Mouse (Mus musculus) right cerebral cortex, adult 2 months (tissue): Measurements from ENCODE around the gene Eya2.
A peak's percentile ranks its signal among the peaks of the same experiment; 100 is the strongest.

Experiments
- DNase-seq, 2 experiments: peaks; one replicate each; pipeline ENCODE4 v3.0.0; 2021 to 2022; ENCODE audit warnings: low spot score in 2 of 2

The Eya2 gene

GRCm38 (mm10) chr2:165593763-165594162, 1.1 kb upstream of the Eya2 start:
- no peak for DNase-seq

- no peak for DNase-seq
Measured at GRCm38 (mm10) chr2:165595676-165596070, 841 bp downstream of the Eya2 start.

DNA sequence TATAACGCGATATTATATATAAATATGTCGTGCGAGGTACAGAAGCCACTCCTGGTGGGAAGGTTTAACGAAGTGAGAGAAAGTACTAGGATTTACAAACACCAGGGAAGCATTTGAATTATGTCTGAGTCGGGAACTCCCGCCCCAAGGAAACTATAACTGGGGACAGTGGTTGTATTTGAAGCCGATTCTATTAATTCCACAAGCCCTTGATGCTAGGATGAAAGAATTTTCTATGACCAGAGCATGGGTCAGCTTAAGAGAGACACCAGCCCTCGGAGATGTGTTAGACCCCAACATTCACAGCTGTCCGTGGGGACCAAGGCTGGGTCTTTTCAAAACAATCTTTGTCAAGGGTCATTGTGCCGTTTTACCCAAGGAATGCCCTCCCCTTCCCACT, 1.3 kb downstream of the Eya2 start:
- no peak for DNase-seq

DNA sequence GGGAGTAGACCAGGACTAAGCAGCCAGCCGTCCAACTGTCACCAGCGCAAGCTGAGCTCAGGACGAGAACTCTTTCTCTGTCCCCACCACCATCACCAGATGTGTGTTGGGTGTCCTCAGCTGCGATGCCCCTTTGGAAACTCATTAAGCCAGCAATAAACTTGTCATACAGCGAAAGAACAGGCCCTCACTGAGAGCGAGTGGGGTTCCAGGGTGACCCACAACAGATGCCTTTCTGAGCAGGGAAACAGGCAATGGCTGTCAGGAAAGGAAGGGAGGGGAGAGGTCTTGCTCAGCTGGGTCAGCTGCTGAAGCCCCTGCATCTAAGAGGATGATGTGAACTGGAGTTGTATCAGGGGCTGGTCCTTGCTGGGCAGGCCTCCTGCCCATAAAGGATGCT, 2.7 kb downstream of the Eya2 start:
- no peak for DNase-seq

- no peak for DNase-seq
Measured at GRCm38 (mm10) chr2:165598139-165598538, 3.3 kb downstream of the Eya2 start.

GRCm38 (mm10) chr2:165599566-165599965, 4.7 kb downstream of the Eya2 start:
- DNase-seq, result no peak

DNA sequence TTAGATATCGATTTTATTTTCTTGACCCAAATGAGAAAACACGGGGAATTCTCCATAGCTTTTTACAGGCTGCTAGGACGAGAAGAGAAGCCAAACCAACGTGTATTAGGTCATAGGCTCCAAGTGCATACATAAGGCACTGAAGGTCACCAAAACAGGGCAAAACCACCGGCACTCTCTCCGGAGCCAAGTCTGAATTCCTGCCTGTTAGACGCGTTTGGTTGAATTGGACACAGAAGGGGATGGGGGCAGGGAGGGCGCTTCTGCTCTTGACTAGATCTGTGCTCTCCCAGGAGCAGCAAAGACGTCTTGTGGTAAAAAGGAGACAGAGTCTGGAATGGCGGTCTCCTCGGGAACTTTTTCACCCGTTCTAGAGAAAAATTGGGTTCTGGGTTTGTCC, 6.1 kb downstream of the Eya2 start:
- no peak for DNase-seq

DNA sequence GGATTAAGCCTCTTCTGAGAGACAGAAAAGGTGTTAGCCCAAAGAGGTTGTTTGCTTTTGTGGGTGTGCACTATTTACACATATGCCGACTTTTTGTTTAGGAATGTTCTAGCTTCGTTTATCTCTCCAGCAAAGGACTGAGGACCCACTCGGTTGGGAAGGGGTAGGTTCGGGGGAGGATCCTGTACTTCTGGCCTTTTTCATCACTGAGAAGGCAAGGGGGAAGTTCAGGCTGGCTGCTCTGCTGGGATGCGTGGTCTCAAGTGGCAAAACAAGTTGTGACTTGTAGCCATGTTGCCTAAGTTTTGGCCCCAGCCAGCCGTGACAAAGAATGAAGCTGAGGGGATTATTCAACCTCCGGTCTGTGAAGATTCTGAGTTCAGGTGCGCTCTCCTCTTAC, 6.8 kb downstream of the Eya2 start:
- no peak for DNase-seq

DNA sequence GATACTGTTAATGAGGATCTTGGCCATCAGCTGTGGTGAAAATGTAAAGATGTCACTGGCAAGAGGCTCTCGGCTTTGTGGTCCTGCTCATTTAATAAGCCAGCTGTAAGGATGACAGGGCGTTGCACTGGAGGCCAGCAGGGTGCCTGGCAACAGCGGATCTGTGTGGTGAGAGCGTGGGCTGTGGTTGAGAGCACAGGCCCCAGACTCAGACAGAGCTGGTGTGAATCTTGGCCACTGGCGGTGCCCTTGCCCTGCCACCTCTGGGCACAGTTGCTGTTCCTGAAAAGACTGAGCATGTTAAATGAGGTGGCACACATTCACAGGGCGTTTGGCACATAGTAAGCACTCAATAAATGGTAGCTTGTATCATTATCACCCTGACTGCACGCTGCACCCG, 8.9 kb downstream of the Eya2 start:
- no peak for DNase-seq

- no peak for DNase-seq
Measured at GRCm38 (mm10) chr2:165611551-165612253, 16.9 kb downstream of the Eya2 start.

GRCm38 (mm10) chr2:165613741-165614339, 19.0 kb downstream of the Eya2 start:
- peak; percentile 9 to 27 for DNase-seq

- no peak for DNase-seq
Measured at GRCm38 (mm10) chr2:165621488-165621887, 26.7 kb downstream of the Eya2 start.

GRCm38 (mm10) chr2:165622596-165622995, 27.8 kb downstream of the Eya2 start:
- no peak for DNase-seq

GRCm38 (mm10) chr2:165626826-165627225, 32.0 kb downstream of the Eya2 start:
- DNase-seq, result no peak

DNA sequence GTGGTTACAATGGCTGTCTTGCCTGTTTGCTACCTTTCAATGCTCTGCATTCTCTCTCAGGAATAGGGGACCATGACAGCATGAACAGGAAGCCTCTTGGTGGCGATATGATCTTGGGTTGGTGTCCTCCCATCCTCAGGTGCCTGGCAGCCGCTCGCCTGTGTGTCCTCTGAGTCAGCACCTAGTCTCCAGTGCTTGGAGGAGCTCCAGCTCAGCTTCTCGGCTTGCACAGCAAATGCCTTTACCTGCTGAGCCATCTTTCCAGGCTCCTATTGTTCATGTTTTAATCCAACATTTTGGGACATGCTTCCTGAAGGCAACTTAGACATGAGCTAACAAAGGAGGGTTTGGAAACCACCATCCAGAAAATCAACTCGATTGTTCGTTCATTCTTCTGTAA, 33.1 kb downstream of the Eya2 start:
- peak; percentile 4 to 9 for DNase-seq

DNA sequence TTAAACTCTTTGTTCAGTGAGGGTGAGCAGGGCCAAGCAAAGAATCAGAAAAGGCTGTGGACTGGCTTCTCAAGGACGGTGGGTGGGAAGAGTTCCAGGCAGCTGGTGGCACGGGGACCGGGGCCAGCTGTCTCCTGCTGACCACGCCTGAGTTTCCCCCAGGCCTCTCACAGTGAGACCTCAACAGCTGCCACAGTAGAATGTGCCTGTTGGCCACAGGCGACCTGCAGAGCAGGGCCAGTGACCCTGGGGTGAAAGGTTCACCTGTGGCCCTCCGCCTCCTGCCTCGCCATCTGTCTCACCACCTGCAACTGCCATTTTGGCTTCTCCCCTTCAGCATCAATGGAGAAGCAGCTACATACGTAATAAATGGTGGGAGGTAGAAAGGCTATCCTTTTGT, 35.1 kb downstream of the Eya2 start:
- no peak for DNase-seq

DNA sequence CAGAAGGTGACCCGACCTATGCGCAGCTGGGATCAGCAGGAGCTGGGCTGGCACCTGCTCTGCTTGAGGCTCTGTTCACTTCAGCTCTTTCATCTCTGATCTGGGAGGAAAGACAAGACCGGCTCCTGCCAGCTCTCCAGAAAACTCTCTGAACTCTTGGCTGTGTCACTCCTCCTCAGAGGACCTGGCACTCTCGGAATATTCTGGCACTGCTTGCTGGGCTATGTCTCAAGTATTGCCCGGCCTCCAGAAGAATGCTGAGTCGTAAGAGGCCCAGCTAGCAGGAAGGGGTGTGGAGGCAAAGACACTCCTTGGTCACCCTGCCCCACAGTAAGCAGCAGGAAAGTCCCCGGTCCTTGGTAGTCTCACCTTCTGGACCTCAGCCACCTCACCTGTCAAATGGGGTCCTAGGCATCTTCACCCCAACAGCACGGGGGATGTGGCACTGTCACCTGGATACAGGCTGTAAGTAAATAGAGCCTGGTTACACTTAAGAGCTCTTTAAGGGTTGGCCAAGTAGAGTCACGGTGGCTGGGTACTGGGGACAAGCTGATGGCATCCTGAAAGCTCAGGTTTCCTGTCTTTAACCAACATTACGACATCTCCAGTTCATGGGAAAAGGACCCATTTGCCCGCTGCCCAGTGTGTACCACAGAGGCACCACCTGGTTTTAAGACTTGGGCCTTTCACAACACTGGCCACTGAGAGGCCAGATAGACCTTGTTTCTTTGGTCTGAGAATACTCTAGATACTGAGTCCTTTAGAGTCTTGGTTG, 38.4 kb downstream of the Eya2 start:
- DNase-seq, result no peak

DNA sequence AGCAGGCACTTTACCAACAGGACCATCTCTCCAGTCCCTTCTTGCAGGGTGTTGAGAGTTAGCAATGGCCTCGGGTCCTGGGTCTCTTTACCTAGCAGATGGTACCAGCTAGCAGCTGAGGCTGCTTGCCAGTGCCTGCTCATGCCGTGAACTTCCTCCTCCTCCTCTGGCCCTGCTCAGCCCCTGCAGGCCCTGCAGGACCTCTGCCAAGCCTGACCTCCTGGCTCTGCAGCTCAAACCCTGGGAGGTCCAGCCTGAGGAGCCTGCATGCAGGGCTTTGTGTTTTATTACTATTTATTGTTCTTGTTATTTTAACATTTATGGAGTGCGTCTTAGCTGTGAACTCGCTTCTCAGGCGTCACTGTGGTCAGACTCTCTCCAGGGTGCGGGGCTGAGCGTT, 39.6 kb downstream of the Eya2 start:
- DNase-seq, result no peak

- no peak for DNase-seq
Measured at GRCm38 (mm10) chr2:165639075-165639755, 44.4 kb downstream of the Eya2 start.

- DNase-seq, result no peak
Measured at GRCm38 (mm10) chr2:165641909-165642505, 47.2 kb downstream of the Eya2 start.

- no peak for DNase-seq
Measured at GRCm38 (mm10) chr2:165643596-165643995, 48.8 kb downstream of the Eya2 start.

- no peak for DNase-seq
Measured at GRCm38 (mm10) chr2:165644057-165644456, 49.2 kb downstream of the Eya2 start.
